Mouse (Mus musculus) G1E (cell line): ENCODE measurements around the gene Pepd. TPM values are rescaled to one million over a fixed set of nuclear protein-coding genes. Genes with fewer than 3 reads are reported as not detected.

Source experiments
- ATAC-seq: 2 replicates; pipeline ENCODE4 v1.8.0; 2016; ENCODE audit warnings: mild to moderate bottlenecking; ENCODE audit not compliant: insufficient number of reproducible peaks, poor library complexity, low FRiP score, severe bottlenecking; ENCODE audit errors: extremely low read depth
- DNase-seq: peaks from one replicate; pipeline ENCODE4 v3.0.0; 2012; ENCODE audit warnings: low spot score
- H3K27me3 ChIP-seq: 2 replicates; pipeline ENCODE4 v1.6.1; 2012; ENCODE audit warnings: mild to moderate bottlenecking, low read length, inconsistent platforms; ENCODE audit not compliant: insufficient read depth
- H3K36me3 ChIP-seq: replicated peaks from 2 replicates; pipeline ENCODE3; 2012; ENCODE audit warnings: mild to moderate bottlenecking, inconsistent platforms
- H3K4me1 ChIP-seq: 2 replicates; pipeline ENCODE4 v1.6.1; 2012; ENCODE audit warnings: low read depth, low read length, inconsistent platforms, mixed read lengths; ENCODE audit not compliant: insufficient read depth
- H3K4me3 ChIP-seq: 2 replicates; pipeline ENCODE4 v1.5.1; 2012; ENCODE audit warnings: low read depth, mild to moderate bottlenecking, inconsistent platforms, low read length, moderate library complexity, mixed read lengths
- H3K9me3 ChIP-seq: replicated peaks from 2 replicates; pipeline ENCODE4 v1.6.1; 2012; ENCODE audit warnings: inconsistent platforms
- CTCF ChIP-seq: IDR thresholded peaks from 2 replicates; pipeline ENCODE4 v1.5.1; 2012; ENCODE audit warnings: low read depth, low read length, inconsistent platforms, mixed read lengths
- GATA1 ChIP-seq: IDR thresholded peaks from 2 replicates; pipeline ENCODE4 v1.6.1; 2012; ENCODE audit warnings: borderline replicate concordance, low read length, inconsistent platforms, mixed read lengths
- GATA2 ChIP-seq: IDR thresholded peaks from 2 replicates; pipeline ENCODE4 v1.6.1; 2012; ENCODE audit warnings: low read depth, low read length, inconsistent platforms, borderline replicate concordance
- POLR2AphosphoS5 ChIP-seq: IDR thresholded peaks from 2 replicates; pipeline ENCODE4 v1.6.1; 2012; ENCODE audit warnings: low read depth, low read length, inconsistent platforms; ENCODE audit not compliant: insufficient replicate concordance
- TAL1 ChIP-seq: conservative IDR thresholded peaks from 2 replicates; pipeline ENCODE4 v1.6.1; 2012; ENCODE audit warnings: low read depth, low read length, inconsistent platforms, mixed read lengths
- polyA plus RNA-seq: library from polyadenylated mRNA; stranded (reverse); fragments of >175 nt; gene quantifications from 2 replicates; pipeline ENCODE4 v1.2.3, GENCODE M21; 2012
- total RNA-seq, 2 experiments: library from RNA; stranded (forward) in 1 of 2; stranded (reverse) in 1 of 2; fragments of 200-1000 nt in 1 of 2; fragments of >200 nt in 1 of 2; fragmentation: Nextera tagmentation in 1 of 2; gene quantifications; 2 replicates each; pipeline ENCODE4 v1.2.3; 2014 to 2017

The Pepd gene
- total and polyA plus RNA-seq, 3 experiments = 11.1 to 51.0 (median 12.7) TPM

- Histone ChIP-seq H3K36me3 (peaks cover 94% of the 10 kb centered on the region), H3K4me3 (no peak overlapping the region), H3K9me3 (no peaks in the 10 kb centered on the region), H3K4me1 (peaks cover 31% of the 10 kb centered on the region), H3K27me3 (no peaks in the 10 kb centered on the region)
- TF ChIP-seq POLR2AphosphoS5 (no peak), GATA1 (no peak), TAL1 (no peak), GATA2 (no peak), CTCF (no peak)
- DNase-seq (no peak), ATAC-seq (no peak)
Measured at GRCm38 (mm10) chr7:35044719-35045118, 132.5 kb downstream of the Pepd start.

DNA sequence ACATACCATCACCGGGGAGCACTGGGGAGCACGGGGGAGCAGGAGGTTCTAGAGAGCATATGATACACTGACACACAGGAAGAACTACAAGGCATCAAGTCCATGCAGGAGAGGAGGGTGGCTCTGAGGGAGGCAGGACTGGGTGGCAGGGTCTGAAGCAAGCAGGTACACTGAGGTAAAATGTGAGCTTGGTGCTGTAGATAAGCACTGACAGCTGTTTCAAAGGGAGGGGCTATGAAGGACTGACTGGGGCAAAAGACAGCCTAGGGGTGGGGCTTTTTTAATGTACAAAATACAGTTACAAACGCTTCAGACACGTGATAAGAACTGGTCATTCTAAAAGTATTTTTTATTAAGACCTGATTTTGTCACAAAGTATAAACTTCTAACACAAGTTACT is 133.9 kb downstream of the Pepd start:
- Histone ChIP-seq H3K36me3 (peaks cover 94% of the 10 kb centered on the region), H3K9me3 (no peaks in the 10 kb centered on the region), H3K27me3 (no peaks in the 10 kb centered on the region), H3K4me3 (no peak overlapping the region), H3K4me1 (peaks cover 32% of the 10 kb centered on the region)
- ATAC-seq = peak; percentile 66
- TF ChIP-seq GATA2 (no peak), CTCF (no peak), POLR2AphosphoS5 (no peak), TAL1 (no peak), GATA1 (no peak)
- DNase-seq = no peak

DNA sequence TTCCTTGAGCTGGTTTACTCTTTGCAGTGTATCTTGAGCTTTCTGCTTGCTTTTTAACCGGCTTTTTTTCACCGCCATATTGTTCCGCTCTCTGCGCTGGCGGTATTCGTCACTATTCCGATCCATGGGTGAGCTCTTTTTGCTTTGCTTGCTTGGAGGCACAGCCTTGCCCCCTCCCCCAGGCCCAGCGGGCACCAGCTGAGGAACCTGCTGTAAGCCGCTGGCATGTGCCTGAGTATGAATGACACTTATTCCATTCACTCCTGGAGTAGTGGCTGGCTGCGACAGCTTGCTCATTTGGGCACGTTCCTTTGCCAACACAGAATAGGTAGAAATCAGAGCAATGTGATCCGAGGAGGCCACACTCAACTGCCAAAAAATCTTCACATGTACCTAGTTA is 138.4 kb downstream of the Pepd start:
- no peak for DNase-seq
- no peak overlapping the region for H3K4me3 ChIP-seq
- no peak for TF ChIP-seq GATA1
- no peak for TF ChIP-seq CTCF
- no peak for TF ChIP-seq POLR2AphosphoS5
- no peak for ATAC-seq
- H3K36me3 ChIP-seq = peaks cover 72% of the 10 kb centered on the region
- H3K9me3 ChIP-seq = no peaks in the 10 kb centered on the region
- no peaks in the 10 kb centered on the region for H3K27me3 ChIP-seq
- peaks cover 39% of the 10 kb centered on the region for H3K4me1 ChIP-seq

DNA sequence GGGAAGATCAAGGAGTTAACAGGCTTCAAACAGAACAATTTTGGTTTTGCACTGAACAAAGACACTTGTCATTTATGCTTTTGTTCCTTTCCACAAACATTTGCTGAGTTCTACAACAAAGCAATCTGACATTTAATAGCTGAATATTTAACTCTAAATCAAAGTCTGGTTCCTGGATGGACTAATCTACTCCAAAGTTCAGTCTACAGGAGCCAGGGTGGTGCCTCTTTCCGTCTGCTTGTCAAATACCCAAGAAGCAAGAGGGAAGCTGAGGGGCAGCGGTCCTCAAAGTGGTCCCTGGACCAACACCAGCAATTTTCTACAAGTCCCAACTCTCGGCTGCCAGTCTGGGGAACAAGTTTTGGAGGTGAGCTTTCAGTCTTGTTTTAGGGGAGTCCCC is 141.0 kb downstream of the Pepd start:
- no peaks in the 10 kb centered on the region for H3K9me3 ChIP-seq
- H3K27me3 ChIP-seq = no peaks in the 10 kb centered on the region
- ATAC-seq (no peak), DNase-seq (no peak)
- H3K36me3 ChIP-seq = peaks cover 46% of the 10 kb centered on the region
- TF ChIP-seq POLR2AphosphoS5 (no peak), GATA2 (no peak), CTCF (no peak), GATA1 (no peak), TAL1 (no peak)
- H3K4me1 ChIP-seq = peaks cover 37% of the 10 kb centered on the region
- no peak overlapping the region for H3K4me3 ChIP-seq

DNA sequence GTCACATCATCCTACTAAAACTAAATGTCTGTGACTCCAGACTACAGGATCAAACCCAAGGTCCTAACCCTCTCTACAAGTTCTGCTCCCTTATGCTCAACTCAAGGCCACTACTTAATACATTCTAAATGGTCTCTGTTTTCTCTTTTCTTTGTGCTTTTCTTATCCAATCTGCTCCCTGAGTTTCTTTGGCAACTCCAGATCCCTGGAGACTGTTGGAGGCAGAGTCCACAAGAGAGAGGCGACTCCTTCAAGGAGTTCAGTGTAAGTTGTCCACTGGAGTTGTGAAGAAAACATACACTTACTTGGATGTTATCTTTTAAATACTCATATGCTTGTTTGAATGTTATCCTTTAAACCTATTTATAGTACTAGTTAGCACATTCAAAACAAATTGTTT is 142.1 kb downstream of the Pepd start:
- TF ChIP-seq GATA1 (no peak), CTCF (no peak), GATA2 (no peak), POLR2AphosphoS5 (no peak), TAL1 (no peak)
- no peaks in the 10 kb centered on the region for H3K9me3 ChIP-seq
- H3K4me3 ChIP-seq = no peak overlapping the region
- peaks cover 33% of the 10 kb centered on the region for H3K4me1 ChIP-seq
- DNase-seq (no peak), ATAC-seq (no peak)
- H3K36me3 ChIP-seq = peaks cover 37% of the 10 kb centered on the region
- no peaks in the 10 kb centered on the region for H3K27me3 ChIP-seq

DNA sequence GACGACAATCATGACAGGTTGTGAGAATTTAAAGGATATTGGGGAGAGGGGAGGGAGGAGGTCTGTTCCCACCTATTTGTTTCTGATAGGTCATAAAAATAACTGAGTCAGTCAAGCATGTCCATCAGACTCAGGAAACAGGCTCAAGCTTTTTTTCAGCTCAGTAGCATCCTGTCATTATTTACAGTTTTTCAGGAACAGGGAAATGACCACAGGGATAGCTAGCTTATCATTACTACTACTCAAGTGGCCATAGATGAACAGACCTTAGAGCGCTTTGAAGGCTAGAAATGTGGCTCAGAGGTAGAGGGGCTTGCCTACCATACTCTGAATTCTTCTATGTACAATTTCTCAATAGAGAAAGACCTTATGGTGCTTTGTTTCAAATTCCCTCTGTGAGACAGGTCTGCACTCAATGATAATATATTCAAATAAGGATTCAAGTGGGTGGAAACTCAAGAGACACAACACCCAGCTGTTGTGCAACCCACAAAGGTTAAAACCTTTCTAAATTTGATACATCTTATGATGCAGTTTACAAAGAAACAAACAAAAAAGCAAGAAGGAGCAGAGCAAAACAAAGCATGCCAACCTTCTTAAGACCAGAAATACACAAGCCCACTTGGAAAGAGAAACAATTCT is 142.9 kb downstream of the Pepd start:
- ATAC-seq = no peak
- TF ChIP-seq TAL1 (no peak), GATA1 (no peak), POLR2AphosphoS5 (no peak), GATA2 (no peak), CTCF (no peak)
- Histone ChIP-seq H3K4me3 (peak overlapping the region; percentile 94), H3K9me3 (no peaks in the 10 kb centered on the region), H3K36me3 (peaks cover 32% of the 10 kb centered on the region), H3K27me3 (no peaks in the 10 kb centered on the region), H3K4me1 (peaks cover 32% of the 10 kb centered on the region)
- DNase-seq = no peak
